Mouse (Mus musculus): ENCODE data around the gene Gm9945.

Gm9945 gene

GRCm38 (mm10) chr11:53523545-53524405, 43.8 kb downstream of the Gm9945 start:
- no peak for DNase-seq

DNA sequence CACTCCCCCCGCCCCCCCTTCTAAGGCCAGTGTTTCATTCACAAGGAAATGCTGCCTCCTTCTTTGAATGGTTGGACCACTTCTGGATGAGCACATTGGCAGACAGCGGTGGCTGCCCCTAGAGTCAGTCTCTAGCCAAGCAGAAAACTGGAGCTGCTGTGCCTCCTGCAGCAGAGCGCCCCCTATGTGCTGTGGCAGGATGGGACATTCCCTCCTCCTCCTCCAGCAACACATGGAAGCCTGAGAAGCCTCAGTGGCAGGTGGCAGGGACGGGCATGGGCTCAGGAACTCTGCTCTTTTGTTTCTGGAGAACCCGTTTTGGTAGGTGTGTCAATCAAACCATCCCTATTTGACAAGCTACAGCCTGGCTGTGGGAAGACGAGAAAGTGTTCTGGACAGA, 44.9 kb downstream of the Gm9945 start:
- DNase-seq = no peak

DNA sequence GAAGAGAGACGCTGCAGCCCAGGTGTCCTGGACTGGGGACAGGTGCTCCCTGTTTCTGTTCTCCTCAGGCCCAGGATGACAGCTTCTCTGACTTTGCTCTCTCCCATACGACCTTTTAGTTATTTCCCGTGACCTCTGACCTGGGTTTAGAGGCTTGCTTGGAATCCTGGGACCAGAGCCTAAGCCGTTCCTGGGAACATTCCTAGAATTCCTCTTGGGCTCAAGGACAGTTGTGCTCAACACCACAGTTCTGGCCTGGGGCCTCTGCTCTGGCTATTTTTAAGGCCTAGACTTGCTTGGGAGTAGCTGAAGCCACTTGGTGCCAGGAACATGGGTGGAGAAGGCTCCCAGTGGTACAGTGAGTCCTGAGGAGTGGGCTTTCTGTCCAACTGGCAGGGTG, 45.5 kb downstream of the Gm9945 start:
- peak; percentile 60 to 76 for DNase-seq

- DNase-seq = no peak
Observed at GRCm38 (mm10) chr11:53528397-53529252, 48.7 kb downstream of the Gm9945 start.

DNA sequence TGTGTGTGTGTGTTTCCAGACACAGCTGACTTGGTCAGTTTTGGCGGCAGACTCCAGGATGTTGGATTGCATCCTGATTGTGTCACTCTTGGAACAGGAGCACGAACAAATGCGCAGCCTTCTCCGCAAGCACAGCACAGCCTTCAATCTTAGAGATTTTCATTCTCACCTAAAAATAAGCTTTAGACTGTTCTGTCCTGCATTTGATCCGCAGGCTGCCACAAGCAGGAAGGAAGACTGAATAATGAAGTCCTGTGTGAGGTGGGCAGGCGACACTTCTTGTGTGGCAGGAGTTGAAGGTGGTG, 49.2 kb downstream of the Gm9945 start:
- DNase-seq = no peak

DNA sequence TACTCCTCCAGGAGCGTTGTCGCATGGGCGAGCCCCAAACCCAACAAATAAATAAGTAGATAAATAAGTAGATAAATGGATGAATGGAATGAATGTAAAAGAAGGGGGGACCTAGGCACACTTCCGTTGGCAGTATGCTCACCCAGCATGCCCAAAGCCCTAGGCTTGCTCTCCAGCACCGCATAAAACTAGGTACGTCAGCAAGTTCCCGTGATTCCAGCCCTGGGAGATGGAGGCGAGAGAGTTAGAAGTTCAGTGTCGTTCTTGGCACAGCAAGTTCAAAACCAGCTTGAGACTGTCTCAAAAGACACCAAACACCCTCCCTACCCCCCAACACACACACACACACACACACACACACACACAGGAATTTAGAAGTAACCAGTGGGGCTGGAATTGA, 50.0 kb downstream of the Gm9945 start:
- DNase-seq = no peak
